Mouse (Mus musculus) thymus, adult 2 months (tissue): Measurements from ENCODE around the gene Crabp2.

Source experiments
- CTCF ChIP-seq: fragments of 200-500 bp; IDR thresholded peaks from 2 replicates; pipeline ENCODE4 v1.5.1; 2012; ENCODE audit warnings: mild to moderate bottlenecking, control low read depth, low read length, moderate library complexity, borderline replicate concordance; ENCODE audit not compliant: control insufficient read depth, poor library complexity, insufficient read depth; ENCODE audit errors: extremely low read depth
- POLR2A ChIP-seq: fragments of 200-500 bp; IDR thresholded peaks from 2 replicates; pipeline ENCODE4 v1.6.1; 2012; ENCODE audit warnings: mild to moderate bottlenecking, low read length, control low read depth, moderate library complexity; ENCODE audit not compliant: control insufficient read depth, poor library complexity, insufficient read depth; ENCODE audit errors: extremely low read depth

GRCm38 (mm10) chr3:87944838-87945600 is 3.4 kb upstream of the Crabp2 start:
- no peak for TF ChIP-seq POLR2A
- no peak for TF ChIP-seq CTCF
